Mouse (Mus musculus): Measurements from ENCODE around the gene Olfr829. TPM values are rescaled to one million over a fixed set of nuclear protein-coding genes. Genes with fewer than 3 reads are reported as not detected.
"Not testable (repeated sequence)": the region's sequence is repeated elsewhere in the genome, so short reads cannot be mapped to it uniquely, and the experiment has no call there.

Gene Olfr829
- polyA plus RNA-seq (2015; fragmentation: Nextera tagmentation; extraction: Ambion mirVana), result not detected in 2 replicates

- no peak for ATAC-seq (ENCODE audit: low read depth)
- no peaks in the 10 kb centered on the region for H3K27me3 ChIP-seq (ENCODE audit: control insufficient read depth, insufficient read depth, low read depth, low read length)
- H3K4me3 ChIP-seq (ENCODE audit: low read length), result no peak within 1 kb of the TSS
- H3K9ac ChIP-seq (ENCODE audit: low read length), result no peak within 1 kb of the TSS
- no peaks in the 10 kb centered on the region for H3K4me1 ChIP-seq (replicated peaks; ENCODE audit: control insufficient read depth, insufficient read depth, low read length)
- no peak within 1 kb of the TSS for H3K4me2 ChIP-seq (ENCODE audit: low read depth, low read length)
- no peak within 1 kb of the TSS for H3K27ac ChIP-seq (ENCODE audit: low read length)
- WGBS, result 52% methylated on average over 1 of the region's 1 CpGs
- H3K36me3 ChIP-seq (ENCODE audit: control insufficient read depth, insufficient read depth, low read length), result no peaks in the 10 kb centered on the region
- no peaks in the 10 kb centered on the region for H3K9me3 ChIP-seq (ENCODE audit: control insufficient read depth, low read length)
Measured at GRCm38 (mm10) chr9:18854633-18855032, at the start of gene Olfr829. TSS of gene Olfr829 (plus strand) at chr9:18854933.

- no peaks in the 10 kb centered on the region for H3K9me3 ChIP-seq (ENCODE audit: control insufficient read depth, low read length)
- no peaks in the 10 kb centered on the region for H3K27me3 ChIP-seq (ENCODE audit: control insufficient read depth, insufficient read depth, low read depth, low read length)
- no peaks in the 10 kb centered on the region for H3K4me1 ChIP-seq (replicated peaks; ENCODE audit: control insufficient read depth, insufficient read depth, low read length)
- H3K4me2 ChIP-seq (ENCODE audit: low read depth, low read length), result no peak within 1 kb of the TSS
- no peak within 1 kb of the TSS for H3K9ac ChIP-seq (ENCODE audit: low read length)
- no peak for ATAC-seq (ENCODE audit: low read depth)
- no peak within 1 kb of the TSS for H3K4me3 ChIP-seq (ENCODE audit: low read length)
- H3K36me3 ChIP-seq (ENCODE audit: control insufficient read depth, insufficient read depth, low read length), result no peaks in the 10 kb centered on the region
- no peak within 1 kb of the TSS for H3K27ac ChIP-seq (ENCODE audit: low read length)
Measured at GRCm38 (mm10) chr9:18819426-18819825, 35.3 kb upstream of the Olfr829 start, which contains the start of gene Olfr828. TSS of gene Olfr828 (minus strand) at chr9:18819526.

GRCm38 (mm10) chr9:18874393-18874792 is 19.7 kb downstream of the Olfr829 start, which contains the start of gene Olfr830:
TSS of gene Olfr830 (plus strand) at chr9:18874693.
- Histone ChIP-seq H3K27ac (ENCODE audit: low read length) (no peak within 1 kb of the TSS), H3K9ac (ENCODE audit: low read length) (no peak within 1 kb of the TSS), H3K4me2 (ENCODE audit: low read depth, low read length) (no peak within 1 kb of the TSS), H3K36me3 (ENCODE audit: control insufficient read depth, insufficient read depth, low read length) (no peaks in the 10 kb centered on the region), H3K9me3 (ENCODE audit: control insufficient read depth, low read length) (no peaks in the 10 kb centered on the region), H3K27me3 (ENCODE audit: control insufficient read depth, insufficient read depth, low read depth, low read length) (no peaks in the 10 kb centered on the region), H3K4me3 (ENCODE audit: low read length) (no peak within 1 kb of the TSS), H3K4me1 (replicated peaks; ENCODE audit: control insufficient read depth, insufficient read depth, low read length) (no peaks in the 10 kb centered on the region)
- ATAC-seq (ENCODE audit: low read depth), result no peak

- H3K4me3 ChIP-seq (ENCODE audit: low read length); H3K27me3 ChIP-seq (ENCODE audit: control insufficient read depth, insufficient read depth, low read depth, low read length); H3K9ac ChIP-seq (ENCODE audit: low read length); H3K4me1 ChIP-seq (replicated peaks; ENCODE audit: control insufficient read depth, insufficient read depth, low read length); H3K27ac ChIP-seq (ENCODE audit: low read length); ATAC-seq (ENCODE audit: low read depth); H3K4me2 ChIP-seq (ENCODE audit: low read depth, low read length); H3K9me3 ChIP-seq (ENCODE audit: control insufficient read depth, low read length); H3K36me3 ChIP-seq (ENCODE audit: control insufficient read depth, insufficient read depth, low read length): not testable (repeated sequence)
- WGBS, result 66% methylated on average over 2 of the region's 2 CpGs
Measured at GRCm38 (mm10) chr9:18907699-18908098, 53.0 kb downstream of the Olfr829 start.

Other genes starting within 250 kb of the Olfr829 start
- 1.1 and 1.7 TPM in 2 replicates for gene Muc16, start 180.4 kb upstream of the Olfr829 start, polyA plus RNA-seq (2015; fragmentation: Nextera tagmentation; extraction: Ambion mirVana)
- gene Olfr24, start 90.9 kb upstream of the Olfr829 start, polyA plus RNA-seq (2015; fragmentation: Nextera tagmentation; extraction: Ambion mirVana), result not detected in 2 replicates
- not detected in 2 replicates for gene Olfr828, start 35.4 kb upstream of the Olfr829 start, polyA plus RNA-seq (2015; fragmentation: Nextera tagmentation; extraction: Ambion mirVana)
- not detected in 2 replicates for gene Olfr830, start 19.8 kb downstream of the Olfr829 start, polyA plus RNA-seq (2015; fragmentation: Nextera tagmentation; extraction: Ambion mirVana)
- gene Olfr832, start 82.2 kb downstream of the Olfr829 start, polyA plus RNA-seq (2015; fragmentation: Nextera tagmentation; extraction: Ambion mirVana), result not detected in 2 replicates
- not detected in 2 replicates for gene Olfr834, start 133.1 kb downstream of the Olfr829 start, polyA plus RNA-seq (2015; fragmentation: Nextera tagmentation; extraction: Ambion mirVana)
- not detected in 2 replicates for gene Olfr835, start 177.8 kb downstream of the Olfr829 start, polyA plus RNA-seq (2015; fragmentation: Nextera tagmentation; extraction: Ambion mirVana)

All from lung, embryonic 16.5 days (tissue).